Mouse (Mus musculus) CD4-positive, CD25-positive, alpha-beta regulatory T cell, adult 2 months (primary cell): ENCODE results near the gene Adam11.
"Not testable (repeated sequence)": the region's sequence is repeated elsewhere in the genome, so short reads cannot be mapped to it uniquely, and the experiment has no call there.

Source experiments
- DNase-seq: peaks from one replicate; pipeline ENCODE4 v3.0.0-alpha.2; 2012; ENCODE audit warnings: low read depth, low spot score

Gene Adam11

GRCm38 (mm10) chr11:102761309-102762210, at the start of gene Adam11:
Adam11 (plus strand) TSS chr11:102761439.
- no peak for DNase-seq

GRCm38 (mm10) chr11:102712411-102712810, 48.8 kb upstream of the Adam11 start:
- DNase-seq = no peak

- not testable (repeated sequence) for DNase-seq
Observed at GRCm38 (mm10) chr11:102714578-102714977, 46.7 kb upstream of the Adam11 start.

- no peak for DNase-seq
Observed at GRCm38 (mm10) chr11:102716135-102716534, 45.1 kb upstream of the Adam11 start.

- DNase-seq = peak; percentile 8
Observed at GRCm38 (mm10) chr11:102725574-102725973, 35.7 kb upstream of the Adam11 start.

GRCm38 (mm10) chr11:102728614-102729013, 32.6 kb upstream of the Adam11 start:
- peak; percentile 49 for DNase-seq

- DNase-seq = no peak
Observed at GRCm38 (mm10) chr11:102729835-102730234, 31.4 kb upstream of the Adam11 start.

GRCm38 (mm10) chr11:102731366-102731765, 29.9 kb upstream of the Adam11 start:
- DNase-seq = no peak

- DNase-seq = no peak
Observed at GRCm38 (mm10) chr11:102733146-102733545, 28.1 kb upstream of the Adam11 start.

GRCm38 (mm10) chr11:102734961-102735360, 26.3 kb upstream of the Adam11 start:
- no peak for DNase-seq

GRCm38 (mm10) chr11:102738046-102738445, 23.2 kb upstream of the Adam11 start:
- no peak for DNase-seq

- DNase-seq = peak; percentile 82
Observed at GRCm38 (mm10) chr11:102739278-102739966, 21.8 kb upstream of the Adam11 start.

GRCm38 (mm10) chr11:102740634-102741033, 20.6 kb upstream of the Adam11 start:
- DNase-seq = no peak

- DNase-seq = no peak
Observed at GRCm38 (mm10) chr11:102741129-102741950, 19.9 kb upstream of the Adam11 start.

- DNase-seq = no peak
Observed at GRCm38 (mm10) chr11:102742066-102742465, 19.2 kb upstream of the Adam11 start.

- DNase-seq = no peak
Observed at GRCm38 (mm10) chr11:102742843-102743242, 18.4 kb upstream of the Adam11 start.

GRCm38 (mm10) chr11:102744746-102745145, 16.5 kb upstream of the Adam11 start:
- DNase-seq = no peak

- no peak for DNase-seq
Observed at GRCm38 (mm10) chr11:102747866-102748265, 13.4 kb upstream of the Adam11 start.

GRCm38 (mm10) chr11:102748381-102748780, 12.9 kb upstream of the Adam11 start:
- DNase-seq = no peak

- no peak for DNase-seq
Observed at GRCm38 (mm10) chr11:102749712-102750111, 11.5 kb upstream of the Adam11 start.

GRCm38 (mm10) chr11:102752896-102753590, 8.2 kb upstream of the Adam11 start:
- DNase-seq = no peak
